Mouse (Mus musculus) G1E (cell line): ENCODE measurements around the gene Slc5a3. TPM values are rescaled to one million over a fixed set of nuclear protein-coding genes. Genes with fewer than 3 reads are reported as not detected.
"Not testable (repeated sequence)": the region's sequence is repeated elsewhere in the genome, so short reads cannot be mapped to it uniquely, and the experiment has no call there.

Experiments used
- ATAC-seq: 2 replicates; pipeline ENCODE4 v1.8.0; 2016; ENCODE audit warnings: mild to moderate bottlenecking; ENCODE audit not compliant: insufficient number of reproducible peaks, poor library complexity, low FRiP score, severe bottlenecking; ENCODE audit errors: extremely low read depth
- DNase-seq: peaks from one replicate; pipeline ENCODE4 v3.0.0; 2012; ENCODE audit warnings: low spot score
- H3K27me3 ChIP-seq: 2 replicates; pipeline ENCODE4 v1.6.1; 2012; ENCODE audit warnings: mild to moderate bottlenecking, low read length, inconsistent platforms; ENCODE audit not compliant: insufficient read depth
- H3K36me3 ChIP-seq: replicated peaks from 2 replicates; pipeline ENCODE3; 2012; ENCODE audit warnings: mild to moderate bottlenecking, inconsistent platforms
- H3K4me1 ChIP-seq: 2 replicates; pipeline ENCODE4 v1.6.1; 2012; ENCODE audit warnings: low read depth, low read length, inconsistent platforms, mixed read lengths; ENCODE audit not compliant: insufficient read depth
- H3K4me3 ChIP-seq: 2 replicates; pipeline ENCODE4 v1.5.1; 2012; ENCODE audit warnings: low read depth, mild to moderate bottlenecking, inconsistent platforms, low read length, moderate library complexity, mixed read lengths
- H3K9me3 ChIP-seq: replicated peaks from 2 replicates; pipeline ENCODE4 v1.6.1; 2012; ENCODE audit warnings: inconsistent platforms
- CTCF ChIP-seq: IDR thresholded peaks from 2 replicates; pipeline ENCODE4 v1.5.1; 2012; ENCODE audit warnings: low read depth, low read length, inconsistent platforms, mixed read lengths
- GATA1 ChIP-seq: IDR thresholded peaks from 2 replicates; pipeline ENCODE4 v1.6.1; 2012; ENCODE audit warnings: borderline replicate concordance, low read length, inconsistent platforms, mixed read lengths
- GATA2 ChIP-seq: IDR thresholded peaks from 2 replicates; pipeline ENCODE4 v1.6.1; 2012; ENCODE audit warnings: low read depth, low read length, inconsistent platforms, borderline replicate concordance
- POLR2AphosphoS5 ChIP-seq: IDR thresholded peaks from 2 replicates; pipeline ENCODE4 v1.6.1; 2012; ENCODE audit warnings: low read depth, low read length, inconsistent platforms; ENCODE audit not compliant: insufficient replicate concordance
- TAL1 ChIP-seq: conservative IDR thresholded peaks from 2 replicates; pipeline ENCODE4 v1.6.1; 2012; ENCODE audit warnings: low read depth, low read length, inconsistent platforms, mixed read lengths
- polyA plus RNA-seq: library from polyadenylated mRNA; stranded (reverse); fragments of >175 nt; gene quantifications from 2 replicates; pipeline ENCODE4 v1.2.3, GENCODE M21; 2012
- total RNA-seq, 2 experiments: library from RNA; stranded (forward) in 1 of 2; stranded (reverse) in 1 of 2; fragments of 200-1000 nt in 1 of 2; fragments of >200 nt in 1 of 2; fragmentation: Nextera tagmentation in 1 of 2; gene quantifications; 2 replicates each; pipeline ENCODE4 v1.2.3; 2014 to 2017

Gene Slc5a3
- total and polyA plus RNA-seq, 3 experiments, result 0.09 to 3.6 (median 3.1) TPM

DNA sequence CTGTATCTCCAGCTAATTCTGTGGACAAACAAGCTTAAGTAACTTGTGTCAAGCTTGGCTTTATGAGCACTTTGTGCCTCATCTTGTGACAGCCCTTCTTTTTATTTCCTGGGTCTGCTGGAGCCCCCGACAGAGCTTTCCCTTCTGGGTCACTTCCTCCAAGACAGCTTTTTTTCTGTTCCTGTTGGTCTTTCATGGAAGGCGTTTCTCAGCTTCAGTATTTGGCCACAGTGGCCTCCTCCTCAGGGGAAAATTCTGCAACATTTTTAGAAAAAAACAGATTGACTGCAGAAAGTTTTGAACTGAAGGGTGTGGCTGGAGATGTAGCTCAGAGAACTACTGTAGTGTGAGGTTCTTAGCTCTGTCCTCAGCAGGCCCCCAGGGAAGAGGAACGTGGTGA is 31.1 kb downstream of the Slc5a3 start:
- TF ChIP-seq POLR2AphosphoS5 (no peak), CTCF (no peak), GATA2 (no peak), GATA1 (no peak), TAL1 (no peak)
- Histone ChIP-seq H3K4me3 (no peak overlapping the region), H3K27me3 (no peaks in the 10 kb centered on the region), H3K4me1 (no peaks in the 10 kb centered on the region), H3K9me3 (no peaks in the 10 kb centered on the region), H3K36me3 (peaks cover 19% of the 10 kb centered on the region)
- ATAC-seq (no peak), DNase-seq (no peak)

DNA sequence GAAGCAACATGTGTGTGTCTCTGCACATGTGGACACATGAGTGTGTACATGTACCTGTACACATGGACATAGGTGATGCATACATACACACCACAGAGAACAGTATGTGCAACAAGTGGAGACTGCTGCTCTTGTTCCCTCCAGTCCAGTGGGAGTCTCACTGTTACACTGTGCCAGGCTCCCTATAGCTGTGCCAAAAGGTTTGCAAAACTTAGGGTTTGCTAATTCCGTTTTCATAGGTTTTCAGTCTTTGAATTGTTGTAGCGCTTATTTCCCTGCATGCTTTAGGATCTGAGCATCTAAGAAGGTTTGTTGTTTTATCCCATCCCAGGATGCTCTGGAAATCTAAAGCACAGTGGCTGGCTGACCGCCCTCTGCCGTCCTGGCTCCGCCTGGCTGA is 33.8 kb downstream of the Slc5a3 start:
- ATAC-seq (no peak), DNase-seq (no peak)
- Histone ChIP-seq H3K27me3 (no peaks in the 10 kb centered on the region), H3K4me1 (no peaks in the 10 kb centered on the region), H3K36me3 (peaks cover 30% of the 10 kb centered on the region), H3K4me3 (no peak overlapping the region), H3K9me3 (no peaks in the 10 kb centered on the region)
- TF ChIP-seq POLR2AphosphoS5 (no peak), GATA1 (no peak), CTCF (no peak), GATA2 (no peak), TAL1 (no peak)

DNA sequence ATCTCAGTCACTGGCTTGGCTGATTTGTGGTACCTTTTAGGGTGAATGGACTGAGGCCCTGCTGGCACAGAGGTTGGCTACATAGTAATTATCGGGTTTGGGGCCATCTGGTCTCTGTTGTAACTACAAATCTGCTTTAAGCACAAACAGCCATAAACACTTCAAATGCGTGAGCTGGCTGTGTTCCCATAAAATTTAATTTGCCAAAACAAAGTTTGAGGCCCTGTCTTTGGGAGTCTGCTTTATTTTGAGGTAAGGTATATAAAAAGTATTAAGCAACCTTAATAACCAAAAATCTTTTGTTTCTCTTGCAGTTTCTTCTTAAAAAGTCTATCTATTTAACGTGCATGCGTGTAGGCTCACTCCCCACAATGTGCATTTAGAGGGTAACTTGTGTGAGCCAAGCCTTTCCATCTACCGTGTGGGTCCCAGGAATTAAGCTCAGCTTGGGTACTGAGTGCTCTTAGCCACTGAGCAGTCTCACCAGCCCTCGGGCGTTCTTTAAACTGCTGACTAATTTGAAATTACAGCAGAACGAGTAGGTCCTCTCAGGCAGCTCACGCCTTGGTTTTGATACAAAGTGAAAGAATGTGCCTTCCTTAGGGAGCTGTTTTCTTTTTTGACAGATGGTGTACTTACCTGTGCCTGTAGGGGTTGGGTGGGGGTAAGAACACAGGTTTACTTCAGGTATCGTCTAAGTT is 40.4 kb downstream of the Slc5a3 start:
- H3K4me3 ChIP-seq, result no peak overlapping the region
- H3K4me1 ChIP-seq, result no peaks in the 10 kb centered on the region
- ATAC-seq, result no peak
- no peaks in the 10 kb centered on the region for H3K9me3 ChIP-seq
- no peak for TF ChIP-seq TAL1
- TF ChIP-seq CTCF, result no peak
- no peak for TF ChIP-seq GATA1
- no peak for TF ChIP-seq GATA2
- no peak for TF ChIP-seq POLR2AphosphoS5
- peaks cover 62% of the 10 kb centered on the region for H3K36me3 ChIP-seq
- DNase-seq, result no peak
- no peaks in the 10 kb centered on the region for H3K27me3 ChIP-seq

DNA sequence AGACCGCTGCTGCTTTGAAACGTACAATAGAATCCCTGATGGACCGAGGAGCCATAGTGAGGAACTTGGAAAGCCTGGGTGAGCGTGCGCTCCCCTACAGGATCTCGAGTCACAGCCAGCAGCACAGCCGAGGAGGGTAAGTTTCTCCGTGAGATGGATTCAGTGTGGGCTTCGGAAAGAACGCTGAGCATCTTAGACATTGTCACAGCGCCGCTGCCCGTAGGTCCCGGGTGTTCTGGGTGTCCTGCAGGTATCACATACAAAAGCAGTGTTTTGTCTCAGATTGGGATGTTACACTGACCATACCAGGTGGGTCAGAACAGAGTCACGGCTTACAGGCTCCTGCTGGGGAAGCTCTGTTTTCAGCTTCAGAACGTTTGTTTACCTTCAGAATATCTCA is 41.5 kb downstream of the Slc5a3 start:
- TF ChIP-seq POLR2AphosphoS5, result no peak
- no peak for TF ChIP-seq CTCF
- no peak for TF ChIP-seq GATA2
- TF ChIP-seq GATA1, result no peak
- TF ChIP-seq TAL1, result no peak
- ATAC-seq (no peak), DNase-seq (no peak)
- Histone ChIP-seq H3K4me1 (no peaks in the 10 kb centered on the region), H3K36me3 (peaks cover 66% of the 10 kb centered on the region), H3K27me3 (no peaks in the 10 kb centered on the region), H3K9me3 (no peaks in the 10 kb centered on the region), H3K4me3 (no peak overlapping the region)

DNA sequence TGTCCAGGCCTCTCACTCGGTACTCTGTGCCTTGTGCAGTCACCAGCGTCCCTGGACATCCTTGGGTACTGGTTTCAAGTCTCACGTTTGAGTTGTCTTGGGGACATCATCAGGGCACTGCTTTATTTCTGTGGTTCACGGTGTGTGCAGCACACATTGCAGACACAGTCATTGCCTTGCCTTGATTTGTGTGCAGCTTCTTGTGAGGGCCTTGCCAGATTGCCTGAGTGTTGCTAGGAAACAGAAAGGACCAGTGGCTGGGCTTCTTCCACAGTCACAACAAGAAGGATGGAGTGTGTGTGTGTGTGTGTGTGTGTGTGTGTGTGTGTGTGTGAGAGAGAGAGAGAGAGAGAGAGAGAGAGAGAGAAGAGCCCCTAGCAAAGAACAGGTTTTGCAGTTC is 42.0 kb downstream of the Slc5a3 start:
- Histone ChIP-seq H3K4me1 (no peaks in the 10 kb centered on the region), H3K36me3 (peaks cover 67% of the 10 kb centered on the region), H3K4me3 (no peak overlapping the region), H3K9me3 (no peaks in the 10 kb centered on the region), H3K27me3 (no peaks in the 10 kb centered on the region)
- DNase-seq (no peak), ATAC-seq (no peak)
- TF ChIP-seq CTCF (no peak), GATA2 (no peak), TAL1 (no peak), POLR2AphosphoS5 (no peak), GATA1 (no peak)

DNA sequence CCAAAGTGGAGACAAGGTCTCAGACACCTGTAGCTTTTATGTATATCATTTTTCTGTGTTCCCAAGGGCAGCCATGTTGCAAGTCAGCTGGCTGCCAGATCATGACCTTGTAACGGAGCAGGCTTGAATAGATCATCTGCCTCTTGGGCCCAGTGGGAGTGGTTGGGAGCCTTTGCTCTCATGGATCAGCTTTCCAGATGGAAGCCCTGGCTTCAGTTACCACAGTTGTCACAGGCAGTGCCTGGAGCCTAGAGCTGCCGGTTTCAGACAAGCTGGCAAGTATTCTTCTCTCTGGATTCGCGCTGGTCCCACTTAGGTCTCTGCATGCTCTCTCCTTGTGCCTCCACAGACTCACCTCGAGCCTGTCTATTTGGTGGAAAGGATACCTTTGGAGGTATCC is 44.0 kb downstream of the Slc5a3 start:
- Histone ChIP-seq H3K9me3 (no peaks in the 10 kb centered on the region), H3K36me3 (peaks cover 72% of the 10 kb centered on the region), H3K27me3 (no peaks in the 10 kb centered on the region), H3K4me3 (no peak overlapping the region), H3K4me1 (no peaks in the 10 kb centered on the region)
- DNase-seq, result no peak
- no peak for ATAC-seq
- TF ChIP-seq POLR2AphosphoS5 (no peak), GATA1 (no peak), GATA2 (no peak), CTCF (no peak), TAL1 (no peak)

DNA sequence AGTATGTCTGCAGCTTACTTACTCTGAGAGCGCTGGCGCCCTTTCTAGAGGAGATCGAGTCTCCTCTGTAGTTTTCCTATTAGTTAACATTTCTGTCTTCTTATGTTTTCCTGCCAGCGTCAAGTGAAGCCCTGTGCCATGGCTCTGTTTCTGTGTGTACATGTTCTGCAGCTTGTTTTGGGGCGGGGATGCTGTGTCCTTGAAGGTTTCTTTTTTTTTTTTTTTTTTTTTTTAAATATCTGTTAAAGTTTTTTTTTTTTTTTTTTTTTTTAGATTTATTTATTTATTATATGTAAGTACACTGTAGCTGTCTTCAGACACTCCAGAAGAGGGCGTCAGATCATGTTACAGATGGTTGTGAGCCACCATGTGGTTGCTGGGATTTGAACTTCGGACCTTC is 44.8 kb downstream of the Slc5a3 start:
- DNase-seq, ATAC-seq, H3K27me3 ChIP-seq, H3K4me3 ChIP-seq, H3K4me1 ChIP-seq, H3K9me3 ChIP-seq: not testable (repeated sequence)
- peaks cover 73% of the 10 kb centered on the region for H3K36me3 ChIP-seq
